Mouse (Mus musculus) C2C12 (cell line): ENCODE measurements around the gene Abhd12b.

Experiments used
- CTCF ChIP-seq: IDR thresholded peaks from one replicate; pipeline ENCODE4 v1.5.1; 2011; ENCODE audit not compliant: control insufficient read depth, insufficient read depth, insufficient read length
- MAX ChIP-seq: IDR thresholded peaks from one replicate; pipeline ENCODE4 v1.6.1; 2011; ENCODE audit warnings: mild to moderate bottlenecking, control low read depth
- MYOD1 ChIP-seq: IDR thresholded peaks from one replicate; pipeline ENCODE4 v1.6.1; 2011; ENCODE audit warnings: low read depth; ENCODE audit not compliant: control insufficient read depth, insufficient read length
- MYOG ChIP-seq: IDR thresholded peaks from one replicate; pipeline ENCODE4 v1.6.1; 2011; ENCODE audit not compliant: control insufficient read depth, insufficient read length; ENCODE audit errors: extremely low read depth
- USF1 ChIP-seq: IDR thresholded peaks from one replicate; pipeline ENCODE4 v1.6.1; 2011; ENCODE audit warnings: low read depth, mild to moderate bottlenecking, control low read depth, moderate library complexity

GRCm38 (mm10) chr12:70157292-70158066, 3.5 kb downstream of the Abhd12b start:
- TF ChIP-seq USF1 (no peak), CTCF (no peak), MYOD1 (no peak), MYOG (no peak), MAX (no peak)
